Mouse (Mus musculus) c-Kit-positive CD71-positive TER-119-negative erythroid progenitor cells, embryonic 14.5 days (primary cell): Measurements from ENCODE around the gene Tgfb2.

Experiments used
- DNase-seq: peaks from one replicate; pipeline ENCODE4 v3.0.0-alpha.2; 2013; ENCODE audit warnings: low read depth

The Tgfb2 gene

DNA sequence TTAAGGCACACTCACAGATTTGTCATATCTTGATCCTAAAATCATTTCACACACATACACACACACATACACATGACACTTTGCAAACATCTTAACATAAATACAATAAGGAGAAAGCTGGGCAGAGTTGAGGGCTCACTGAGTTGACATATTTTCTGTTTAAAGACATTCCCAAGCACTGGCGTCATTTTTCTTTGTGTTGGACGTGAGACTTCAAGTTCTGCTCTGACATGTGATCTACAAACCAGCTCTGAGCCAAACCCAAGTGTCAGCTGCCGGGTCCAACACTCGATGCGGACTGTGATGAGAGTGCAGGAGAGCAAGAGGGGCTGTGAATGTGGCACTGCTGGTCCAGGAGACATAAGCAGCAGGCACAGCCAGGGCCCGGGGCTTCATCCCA is 123.7 kb downstream of the Tgfb2 start:
- DNase-seq: no peak

DNA sequence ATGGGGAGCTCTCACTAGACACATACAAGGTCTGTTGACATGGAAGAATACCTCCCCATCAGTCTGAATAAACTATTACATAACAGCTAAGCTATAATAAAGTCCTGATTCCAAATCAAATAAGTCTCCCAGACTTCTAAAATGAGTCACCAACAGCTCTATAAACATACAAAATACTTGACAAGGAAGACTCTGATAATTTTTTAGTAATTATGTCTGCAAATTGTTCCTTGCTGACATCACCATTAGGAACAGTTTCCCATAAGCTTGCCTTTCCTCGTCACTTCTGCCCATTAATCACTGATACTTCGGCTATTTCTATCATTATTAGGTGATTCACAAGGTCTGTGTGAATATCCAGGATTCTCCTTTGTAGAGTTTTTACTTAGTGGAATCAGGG is 124.1 kb downstream of the Tgfb2 start:
- DNase-seq: no peak

DNA sequence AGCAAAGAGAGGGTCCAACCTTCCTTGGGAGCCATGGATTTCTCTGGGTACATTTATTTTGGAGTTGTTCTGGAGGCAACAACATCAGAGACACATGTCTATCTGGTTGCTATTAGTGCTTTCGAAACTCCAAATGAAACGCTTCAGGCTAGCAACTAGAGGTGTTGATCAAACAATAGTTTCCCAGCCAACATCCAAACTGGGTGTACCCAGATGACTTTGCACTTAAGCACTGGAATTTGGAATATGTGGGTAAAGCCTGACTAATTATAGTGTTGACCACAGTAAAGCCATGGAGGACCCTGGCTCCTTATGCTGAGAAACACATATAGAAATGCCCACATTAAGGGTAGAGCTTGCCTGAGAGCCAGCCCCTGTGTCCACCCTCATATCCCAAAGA is 124.7 kb downstream of the Tgfb2 start:
- no peak for DNase-seq

DNA sequence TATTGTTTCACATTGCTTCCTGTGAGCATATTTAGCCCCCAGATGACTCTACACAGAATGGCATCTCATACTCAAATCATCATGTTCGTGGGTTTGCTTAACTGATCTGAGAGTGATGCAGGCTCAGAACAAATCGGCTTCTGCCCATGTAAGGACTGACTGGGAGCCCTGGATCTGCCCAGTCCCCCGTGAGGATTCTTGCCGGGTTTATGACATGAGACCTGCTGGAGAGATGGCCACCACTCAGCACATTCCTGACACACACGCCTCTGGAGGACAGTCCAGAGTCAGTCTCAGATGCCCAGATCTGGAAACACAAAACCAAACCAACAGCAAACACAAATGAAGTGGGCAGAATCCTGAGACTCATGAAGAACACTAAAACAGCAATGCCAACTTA is 128.5 kb downstream of the Tgfb2 start:
- DNase-seq: no peak

DNA sequence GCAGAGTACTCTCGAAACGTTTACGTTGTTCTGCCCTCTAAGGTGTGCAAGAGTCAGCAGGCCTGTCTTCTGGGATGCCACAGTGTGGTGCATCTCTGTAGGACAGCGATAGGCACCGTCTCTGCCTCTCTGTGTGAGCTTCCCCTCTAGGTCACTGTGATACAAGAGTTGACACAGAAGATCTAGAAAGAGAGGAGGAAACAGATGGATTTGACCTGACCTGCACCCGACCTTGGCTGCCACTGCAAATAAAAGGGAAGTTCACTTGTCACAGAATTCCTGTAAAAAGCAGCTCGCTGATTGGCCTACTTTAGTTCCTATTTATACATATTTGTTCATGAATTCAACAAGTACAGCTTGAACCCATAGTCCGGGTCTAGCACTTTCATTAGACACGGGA is 130.2 kb downstream of the Tgfb2 start:
- DNase-seq: no peak

DNA sequence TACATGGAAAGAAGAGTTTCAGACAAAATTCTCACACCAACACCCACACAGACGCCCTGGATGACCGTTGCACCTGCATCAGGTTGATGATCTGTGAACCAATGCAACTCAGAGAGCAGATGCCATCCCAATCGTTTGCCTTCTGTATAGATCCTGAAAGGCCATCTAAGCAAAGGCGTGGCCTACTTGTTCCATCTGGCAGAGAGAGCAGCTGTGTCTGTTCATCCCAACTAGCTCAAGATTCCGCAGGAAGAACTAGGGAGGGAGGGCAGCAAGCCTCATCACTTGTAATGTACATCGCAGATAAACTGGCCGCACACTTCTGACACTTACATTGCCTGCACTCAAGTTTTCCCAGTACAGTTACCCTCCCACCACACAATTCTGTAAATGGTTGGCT is 130.7 kb downstream of the Tgfb2 start:
- DNase-seq: no peak
